Mouse (Mus musculus) CH12.LX (cell line): ENCODE measurements around the gene Hspa1a. TPM values are rescaled to one million over a fixed set of nuclear protein-coding genes. Genes with fewer than 3 reads are reported as not detected.
A peak's percentile ranks its signal among the peaks of the same experiment; 100 is the strongest.

Source experiments
- DNase-seq: peaks from one replicate; pipeline ENCODE4 v3.0.0-alpha.2; 2013; ENCODE audit errors: extremely low read depth
- H3K27ac ChIP-seq: 2 replicates; pipeline ENCODE4 v1.5.1; 2012; ENCODE audit warnings: low read depth, mild to moderate bottlenecking, control low read depth, moderate library complexity; ENCODE audit not compliant: insufficient read depth
- H3K27me3 ChIP-seq: replicated peaks from 2 replicates; pipeline ENCODE3; 2012; ENCODE audit warnings: inconsistent platforms
- H3K36me3 ChIP-seq, 2 experiments: replicated peaks in 1 of 2; 2 replicates each; pipeline versions ENCODE3 to v1.6.1; 2012; ENCODE audit warnings: inconsistent platforms in 1 of 2, low read length in 1 of 2, mild to moderate bottlenecking in 1 of 2, mixed read lengths in 1 of 2, moderate library complexity in 1 of 2; ENCODE audit not compliant: control insufficient read depth in 1 of 2, insufficient read depth in 1 of 2
- H3K4me1 ChIP-seq, 2 experiments: 2 replicates each; pipeline ENCODE4 v1.6.1; 2012; ENCODE audit warnings: inconsistent platforms in 1 of 2, moderate library complexity in 1 of 2; ENCODE audit not compliant: insufficient read depth in 2 of 2, control insufficient read depth in 1 of 2
- H3K4me2 ChIP-seq: 2 replicates; pipeline ENCODE4 v1.6.1; 2012; ENCODE audit warnings: low read depth, mild to moderate bottlenecking, control low read depth; ENCODE audit not compliant: poor library complexity, insufficient read depth, severe bottlenecking
- H3K4me3 ChIP-seq, 3 experiments: fragments of 150-350 bp in 1 of 3; sonication (generic) in 1 of 3; replicated peaks in 1 of 3; 2 replicates each; pipeline versions ENCODE3 to v1.5.1; 2011 to 2012; ENCODE audit warnings: low read depth in 2 of 3, low read length in 2 of 3, mild to moderate bottlenecking in 2 of 3, moderate library complexity in 2 of 3, control low read depth in 1 of 3, improper control_type of control experiment in 1 of 3, inconsistent platforms in 1 of 3, mixed read lengths in 1 of 3; ENCODE audit not compliant: poor library complexity in 1 of 3
- H3K79me2 ChIP-seq: replicated peaks from 2 replicates; pipeline ENCODE4 v1.6.1; 2012; ENCODE audit warnings: mild to moderate bottlenecking, moderate library complexity; ENCODE audit not compliant: control insufficient read depth, poor library complexity, insufficient read depth, severe bottlenecking; ENCODE audit errors: extremely low read depth
- H3K9ac ChIP-seq: 2 replicates; pipeline ENCODE4 v1.6.1; 2012; ENCODE audit warnings: low read depth, mild to moderate bottlenecking, control low read depth, moderate library complexity; ENCODE audit not compliant: insufficient read depth
- H3K9me3 ChIP-seq: replicated peaks from 2 replicates; pipeline ENCODE3; 2012; ENCODE audit warnings: low read length, inconsistent platforms, mixed read lengths
- BHLHE40 ChIP-seq: IDR thresholded peaks from 2 replicates; pipeline ENCODE4 v1.6.1; 2011; ENCODE audit warnings: mild to moderate bottlenecking, low read depth, low read length, improper control_type of control experiment
- ELF1 ChIP-seq: IDR thresholded peaks from 2 replicates; pipeline ENCODE4 v1.6.1; 2014; ENCODE audit warnings: low read depth, mild to moderate bottlenecking, inconsistent platforms, low read length, improper control_type of control experiment
- EP300 ChIP-seq: IDR thresholded peaks from 2 replicates; pipeline ENCODE4 v1.6.1; 2011; ENCODE audit warnings: low read length, improper control_type of control experiment
- ETS1 ChIP-seq: conservative IDR thresholded peaks from 2 replicates; pipeline ENCODE4 v1.6.1; 2012; ENCODE audit warnings: low read depth, mild to moderate bottlenecking, inconsistent platforms, low read length, improper control_type of control experiment, moderate library complexity
- GABPA ChIP-seq: IDR thresholded peaks from 2 replicates; pipeline ENCODE4 v1.6.1; 2012; ENCODE audit warnings: low read depth, low read length, improper control_type of control experiment, inconsistent platforms; ENCODE audit not compliant: insufficient replicate concordance
- HCFC1 ChIP-seq: IDR thresholded peaks from 2 replicates; pipeline ENCODE4 v1.6.1; 2012; ENCODE audit warnings: low read depth, mild to moderate bottlenecking, inconsistent platforms, low read length, improper control_type of control experiment
- JUN ChIP-seq: IDR thresholded peaks from 2 replicates; pipeline ENCODE4 v1.6.1; 2011; ENCODE audit warnings: low read depth, mild to moderate bottlenecking, low read length, improper control_type of control experiment, moderate library complexity; ENCODE audit not compliant: insufficient read depth
- JUND ChIP-seq: conservative IDR thresholded peaks from 2 replicates; pipeline ENCODE4 v1.6.1; 2011; ENCODE audit warnings: low read depth, low read length, improper control_type of control experiment
- KAT2A ChIP-seq: IDR thresholded peaks from 2 replicates; pipeline ENCODE4 v1.6.1; 2012; ENCODE audit warnings: low read length, improper control_type of control experiment, inconsistent platforms; ENCODE audit not compliant: insufficient replicate concordance
- MAFK ChIP-seq: IDR thresholded peaks from 2 replicates; pipeline ENCODE4 v1.6.1; 2011; ENCODE audit warnings: low read length, improper control_type of control experiment; ENCODE audit not compliant: insufficient replicate concordance
- MAX ChIP-seq: IDR thresholded peaks from 2 replicates; pipeline ENCODE4 v1.6.1; 2011; ENCODE audit warnings: low read length, improper control_type of control experiment
- MAZ ChIP-seq: IDR thresholded peaks from 2 replicates; pipeline ENCODE4 v1.6.1; 2012; ENCODE audit warnings: low read depth, mild to moderate bottlenecking, inconsistent platforms, low read length, improper control_type of control experiment, moderate library complexity
- MEF2A ChIP-seq: IDR thresholded peaks from 2 replicates; pipeline ENCODE4 v1.6.1; 2014; ENCODE audit warnings: low read depth, mild to moderate bottlenecking, inconsistent platforms, low read length, improper control_type of control experiment, borderline replicate concordance
- MXI1 ChIP-seq: IDR thresholded peaks from 2 replicates; pipeline ENCODE4 v1.6.1; 2011; ENCODE audit warnings: mild to moderate bottlenecking, low read depth, low read length, improper control_type of control experiment
- NRF1 ChIP-seq: IDR thresholded peaks from 2 replicates; pipeline ENCODE4 v1.6.1; 2014; ENCODE audit warnings: low read depth, mild to moderate bottlenecking, inconsistent platforms, low read length, improper control_type of control experiment, moderate library complexity
- PAX5 ChIP-seq: IDR thresholded peaks from 2 replicates; pipeline ENCODE4 v1.6.1; 2012; ENCODE audit warnings: low read length, inconsistent platforms, mixed read lengths
- SIN3A ChIP-seq: IDR thresholded peaks from 2 replicates; pipeline ENCODE4 v1.6.1; 2012; ENCODE audit warnings: low read length, improper control_type of control experiment, inconsistent platforms
- SMC3 ChIP-seq: IDR thresholded peaks from 2 replicates; pipeline ENCODE4 v1.6.1; 2011; ENCODE audit warnings: low read depth, low read length, improper control_type of control experiment
- TCF12 ChIP-seq: IDR thresholded peaks from 2 replicates; pipeline ENCODE4 v1.6.1; 2014; ENCODE audit warnings: low read depth, mild to moderate bottlenecking, inconsistent platforms, low read length, improper control_type of control experiment
- USF1 ChIP-seq: IDR thresholded peaks from 2 replicates; pipeline ENCODE4 v1.6.1; 2014; ENCODE audit warnings: low read depth, mild to moderate bottlenecking, inconsistent platforms, low read length, improper control_type of control experiment
- USF2 ChIP-seq: conservative IDR thresholded peaks from 2 replicates; pipeline ENCODE4 v1.6.1; 2011; ENCODE audit warnings: low read depth, low read length, improper control_type of control experiment
- ZC3H11A ChIP-seq: IDR thresholded peaks from 2 replicates; pipeline ENCODE4 v1.6.1; 2012; ENCODE audit warnings: low read depth, mild to moderate bottlenecking, inconsistent platforms, low read length, improper control_type of control experiment
- ZKSCAN1 ChIP-seq: IDR thresholded peaks from 2 replicates; pipeline ENCODE4 v1.6.1; 2012; ENCODE audit warnings: low read depth, inconsistent platforms, low read length, improper control_type of control experiment, borderline replicate concordance
- ZMIZ1 ChIP-seq: IDR thresholded peaks from 2 replicates; pipeline ENCODE4 v1.6.1; 2012; ENCODE audit warnings: low read depth, mild to moderate bottlenecking, inconsistent platforms, low read length, improper control_type of control experiment
- ZNF384 ChIP-seq: IDR thresholded peaks from 2 replicates; pipeline ENCODE4 v1.6.1; 2012; ENCODE audit warnings: low read depth, low read length, improper control_type of control experiment, inconsistent platforms
- dilution Hi-C: fragments of 300-500 bp; cut with MboI; formaldehyde crosslinking; loops from 2 replicates; pipeline ENCODE4 v1.14.3; 2020; ENCODE audit warnings: low sequenced_read_pairs; ENCODE audit not compliant: extremely low pct_unique_long_range_greater_than_20kb, extremely low pct_ligation_motif_present
- in situ Hi-C: fragments of 300-500 bp; cut with MboI; formaldehyde crosslinking; loops from 3 replicates; pipeline ENCODE4 v1.14.3; 2019; ENCODE audit warnings: low sequenced_read_pairs, low pct_ligation_motif_present, low pct_unique_long_range_greater_than_20kb, mixed read lengths
- polyA plus RNA-seq: library from polyadenylated mRNA; unstranded; fragments of >175 nt; gene quantifications from 2 replicates; pipeline ENCODE4 v1.2.1, GENCODE M21; 2012; ENCODE audit warnings: low read depth; ENCODE audit not compliant: insufficient read length
- total RNA-seq, 2 experiments: library from RNA; depleted of rRNA; stranded (reverse); fragments of 300-350 nt in 1 of 2; fragments of >200 nt in 1 of 2; gene quantifications; 2 replicates each; pipeline ENCODE4 v1.2.3; 2012 to 2014

Gene Hspa1a
- total and polyA plus RNA-seq, 3 experiments = not detected

GRCm38 (mm10) chr17:34931061-34931734 lies 40.8 kb downstream of the Hspa1a start, which contains the start of gene Neu1 (continued):
- TF ChIP-seq ZKSCAN1 (no peak), BHLHE40 (peak; percentile 94), TCF12 (peak; percentile 60; the same call in 1 of the 2 replicates), NRF1 (peak; percentile 40; the same call in 1 of the 2 replicates), MXI1 (peak; percentile 29), ELF1 (peak; percentile 63), MAFK (no peak), PAX5 (no peak), JUND (no peak), USF2 (peak; percentile 70), SIN3A (peak; percentile 92), MEF2A (no peak), MAX (peak; percentile 61), JUN (no peak)

- Histone ChIP-seq H3K4me3 (no peak overlapping the region), H3K36me3 (peaks cover 2 to 17% of the 10 kb centered on the region in 2 experiments), H3K27me3 (no peaks in the 10 kb centered on the region), H3K79me2 (no peaks in the 10 kb centered on the region), H3K9me3 (no peaks in the 10 kb centered on the region), H3K4me2 (no peak overlapping the region), H3K27ac (no peak overlapping the region), H3K4me1 (peaks cover 12 to 31% of the 10 kb centered on the region in 2 experiments), H3K9ac (no peak overlapping the region)
- no peak for DNase-seq
- TF ChIP-seq ZMIZ1 = no peak
- TF ChIP-seq TCF12 = no peak
- TF ChIP-seq PAX5 = no peak
- no peak for TF ChIP-seq MEF2A
- TF ChIP-seq HCFC1 = no peak
- no peak for TF ChIP-seq KAT2A
- no peak for TF ChIP-seq ETS1
- no peak for TF ChIP-seq MXI1
- no peak for TF ChIP-seq MAZ
- no peak for TF ChIP-seq GABPA
- TF ChIP-seq ZNF384 = no peak
- TF ChIP-seq NRF1 = no peak
- TF ChIP-seq ZC3H11A = no peak
- TF ChIP-seq MAX = no peak
- TF ChIP-seq EP300 = no peak
- TF ChIP-seq USF1 = no peak
- no peak for TF ChIP-seq SMC3
- no peak for TF ChIP-seq MAFK
- dilution Hi-C loops = no loop called here
- in situ Hi-C loops = no loop called here
These were observed 43.1 kb downstream of the Hspa1a start for GRCm38 (mm10) chr17:34928841-34929240.
